Mouse (Mus musculus) limb, embryonic 11.5 days (tissue): ENCODE results near the gene Tssk6. TPM values are rescaled to one million over a fixed set of nuclear protein-coding genes. Genes with fewer than 3 reads are reported as not detected.

ENCODE experiments used
- ATAC-seq: fragments of 200-750 bp; cut with Nextera tagmentation; 2 replicates; pipeline ENCODE4 v1.8.0; 2017; ENCODE audit warnings: low read depth; ENCODE audit not compliant: insufficient number of reproducible peaks, low FRiP score, low TSS enrichment
- DNase-seq: peaks from one replicate; pipeline ENCODE4 v3.0.0-alpha.2; 2015; ENCODE audit warnings: low spot score
- H3K27ac ChIP-seq: fragments of 300-500 bp; sonication (generic); replicated peaks from 2 replicates; pipeline ENCODE4 v1.5.1; 2014; ENCODE audit warnings: low read depth, mild to moderate bottlenecking, low read length
- H3K27me3 ChIP-seq: fragments of 300-500 bp; sonication (generic); 2 replicates; pipeline ENCODE4 v1.6.1; 2014; ENCODE audit warnings: mild to moderate bottlenecking, low read length, mixed read lengths; ENCODE audit not compliant: control insufficient read depth, insufficient read depth
- H3K36me3 ChIP-seq: fragments of 300-500 bp; sonication (generic); 2 replicates; pipeline ENCODE4 v1.6.1; 2014; ENCODE audit warnings: mild to moderate bottlenecking, low read length, moderate library complexity, mixed read lengths; ENCODE audit not compliant: control insufficient read depth, insufficient read depth
- H3K4me1 ChIP-seq: fragments of 300-500 bp; sonication (generic); 2 replicates; pipeline ENCODE4 v1.6.1; 2014; ENCODE audit warnings: low read length, mixed read lengths; ENCODE audit not compliant: control insufficient read depth, insufficient read depth
- H3K4me2 ChIP-seq: fragments of 300-500 bp; sonication (generic); 2 replicates; pipeline ENCODE4 v1.6.1; 2014; ENCODE audit warnings: low read depth, mild to moderate bottlenecking, moderate library complexity; ENCODE audit not compliant: severe bottlenecking
- H3K4me3 ChIP-seq: fragments of 300-500 bp; sonication (generic); 2 replicates; pipeline ENCODE4 v1.5.1; 2014; ENCODE audit warnings: low read depth, low read length
- H3K9ac ChIP-seq: fragments of 300-500 bp; sonication (generic); 2 replicates; pipeline ENCODE4 v1.6.1; 2014; ENCODE audit warnings: mild to moderate bottlenecking, low read length
- H3K9me3 ChIP-seq: fragments of 300-500 bp; sonication (generic); 2 replicates; pipeline ENCODE4 v1.6.1; 2016; ENCODE audit warnings: low read length; ENCODE audit not compliant: control insufficient read depth
- WGBS: fragments of 180-500 bp; shearing (Covaris S2); extraction: QIAGEN DNeasy Blood & Tissue Kit; methylation state at CpG from one replicate; pipeline ENCODE4 v1.1.7; 2014; 5-methylcytosine and 5-hydroxymethylcytosine counted together
- polyA plus RNA-seq: library from polyadenylated mRNA; unstranded; fragments of >200 nt; fragmentation: Nextera tagmentation; extraction: Ambion mirVana; gene quantifications from 2 replicates; pipeline ENCODE4 v1.2.1, GENCODE M21; 2014

Gene Tssk6
- polyA plus RNA-seq, 1 experiment from 2014 or later: 4.4 TPM

GRCm38 (mm10) chr8:69950300-69950699 is 48.3 kb downstream of the Tssk6 start:
- H3K4me3 ChIP-seq: no peak overlapping the region
- no peak overlapping the region for H3K9ac ChIP-seq
- no peak overlapping the region for H3K4me2 ChIP-seq
- 96% methylated on average over 2 of the region's 2 CpGs for WGBS
- no peaks in the 10 kb centered on the region for H3K4me1 ChIP-seq
- DNase-seq (no peak), ATAC-seq (no peak)
- peaks cover 4% of the 10 kb centered on the region for H3K36me3 ChIP-seq
- no peak overlapping the region for H3K27ac ChIP-seq
- no peaks in the 10 kb centered on the region for H3K9me3 ChIP-seq
- H3K27me3 ChIP-seq: no peaks in the 10 kb centered on the region

Other genes starting within 250 kb of the Tssk6 start
- 2.2 and 2.7 TPM in 2 replicates for gene Zfp964, start 247.7 kb upstream of the Tssk6 start, polyA plus RNA-seq
- 36.5 and 37.0 TPM in 2 replicates for gene Zfp869, start 191.5 kb upstream of the Tssk6 start, polyA plus RNA-seq
- gene Zfp963, start 152.2 kb upstream of the Tssk6 start, polyA plus RNA-seq: 6.0 and 6.1 TPM in 2 replicates
- gene Gm20422, start 127.3 kb upstream of the Tssk6 start, polyA plus RNA-seq: 1.8 TPM in 1 of 2 replicates, not detected in the other
- 48.8 and 51.8 TPM in 2 replicates for gene Atp13a1, start 111.0 kb upstream of the Tssk6 start, polyA plus RNA-seq
- gene Zfp866, start 111.0 kb upstream of the Tssk6 start, polyA plus RNA-seq: 39.0 and 41.5 TPM in 2 replicates
- gene Gmip, start 93.5 kb upstream of the Tssk6 start, polyA plus RNA-seq: 5.0 and 5.8 TPM in 2 replicates
- 2.1 and 2.3 TPM in 2 replicates for gene Lpar2, start 79.8 kb upstream of the Tssk6 start, polyA plus RNA-seq
- 11.2 and 11.5 TPM in 2 replicates for gene Pbx4, start 69.7 kb upstream of the Tssk6 start, polyA plus RNA-seq
- 0.28 and 0.35 TPM in 2 replicates for gene Cilp2, start 14.5 kb upstream of the Tssk6 start, polyA plus RNA-seq
- 164 and 168 TPM in 2 replicates for gene Ndufa13, start 374 bp downstream of the Tssk6 start, polyA plus RNA-seq
- gene Yjefn3, start 528 bp downstream of the Tssk6 start, polyA plus RNA-seq: 2.5 and 4.3 TPM in 2 replicates
- 79.5 and 93.3 TPM in 2 replicates for gene Gatad2a, start 94.2 kb downstream of the Tssk6 start, polyA plus RNA-seq
- gene Mau2, start 140.6 kb downstream of the Tssk6 start, polyA plus RNA-seq: 52.5 and 58.3 TPM in 2 replicates
- 39.1 TPM in 2 replicates for gene Sugp1, start 140.6 kb downstream of the Tssk6 start, polyA plus RNA-seq
- gene Tm6sf2, start 170.7 kb downstream of the Tssk6 start, polyA plus RNA-seq: 0.52 and 1.2 TPM in 2 replicates
- gene Hapln4, start 181.3 kb downstream of the Tssk6 start, polyA plus RNA-seq: 0.05 TPM in 1 of 2 replicates, not detected in the other
- 0.60 and 0.79 TPM in 2 replicates for gene Ncan, start 218.7 kb downstream of the Tssk6 start, polyA plus RNA-seq
- 13.7 and 20.8 TPM in 2 replicates for gene Nr2c2ap, start 229.1 kb downstream of the Tssk6 start, polyA plus RNA-seq
- gene Rfxank, start 237.0 kb downstream of the Tssk6 start, polyA plus RNA-seq: 20.0 and 21.3 TPM in 2 replicates
- 49.6 and 53.2 TPM in 2 replicates for gene Borcs8, start 237.3 kb downstream of the Tssk6 start, polyA plus RNA-seq
- gene Mef2b, start 237.5 kb downstream of the Tssk6 start, polyA plus RNA-seq: 0.40 and 0.41 TPM in 2 replicates